Mouse (Mus musculus): ENCODE results near the gene Bcl11a. TPM values are rescaled to one million over a fixed set of nuclear protein-coding genes. Genes with fewer than 3 reads are reported as not detected.

Gene Bcl11a
- polyA plus RNA-seq, 1 experiment from 2014 or later = 8.0 TPM

DNA sequence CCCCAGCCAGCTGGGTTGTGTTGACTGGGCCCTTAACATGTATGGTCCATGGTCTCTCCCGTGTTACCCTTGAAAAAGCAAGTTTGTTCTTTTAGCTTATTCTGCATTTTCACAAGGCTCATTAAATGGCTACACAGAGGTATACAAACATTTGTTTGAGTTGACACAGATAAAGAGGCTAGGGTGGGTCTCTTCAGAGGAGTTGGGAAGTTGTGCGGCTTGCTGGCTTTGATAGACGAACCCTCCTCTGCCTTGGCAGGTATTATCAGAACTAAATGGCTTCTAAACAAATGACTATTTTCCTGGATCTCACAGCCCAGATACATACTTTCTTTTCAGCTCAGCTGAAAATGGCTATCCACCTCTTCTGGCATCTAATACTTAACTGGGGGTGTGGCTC, 70.7 kb downstream of the Bcl11a start:
- DNase-seq (ENCODE audit: low spot score) = no peak

DNA sequence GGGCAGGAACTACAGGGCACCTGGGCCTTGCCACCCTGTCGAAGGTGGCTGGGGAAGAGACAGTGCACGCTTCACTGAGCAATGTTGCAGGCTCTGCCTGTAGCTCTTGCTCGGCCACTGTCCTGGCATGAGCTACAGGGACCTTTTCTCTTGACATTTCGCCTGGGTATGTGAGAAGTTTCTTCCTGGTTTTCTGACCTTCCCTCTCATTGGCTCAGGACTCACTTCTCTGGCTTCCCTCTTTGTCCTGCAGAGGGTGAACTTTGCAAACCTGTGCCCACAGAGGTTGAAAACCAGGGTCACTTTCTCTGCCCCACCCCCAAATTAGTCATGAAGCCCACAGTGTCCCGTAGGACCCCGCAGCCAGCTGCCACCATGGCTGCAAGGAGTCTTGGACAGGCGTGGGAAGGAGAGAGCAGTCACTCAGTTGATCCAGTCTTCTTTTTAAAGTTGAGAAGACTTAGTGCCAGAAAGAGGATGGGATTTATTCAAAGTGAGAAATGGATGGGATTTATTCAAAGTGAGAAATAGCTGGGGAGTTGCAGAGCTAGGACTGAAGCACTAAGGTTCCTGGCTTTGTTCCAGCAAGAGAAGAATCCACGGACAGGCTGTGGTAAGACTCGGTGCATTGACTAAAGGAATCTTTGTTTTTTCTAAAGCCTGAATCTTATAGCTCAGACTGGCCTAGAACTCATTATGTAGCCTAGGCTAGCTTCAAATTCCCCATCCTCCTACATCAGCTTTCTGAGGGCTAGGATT, 71.8 kb downstream of the Bcl11a start:
- DNase-seq (ENCODE audit: low spot score) = no peak

GRCm38 (mm10) chr11:24152076-24152784, 74.4 kb downstream of the Bcl11a start:
- DNase-seq (ENCODE audit: low spot score) = no peak

DNA sequence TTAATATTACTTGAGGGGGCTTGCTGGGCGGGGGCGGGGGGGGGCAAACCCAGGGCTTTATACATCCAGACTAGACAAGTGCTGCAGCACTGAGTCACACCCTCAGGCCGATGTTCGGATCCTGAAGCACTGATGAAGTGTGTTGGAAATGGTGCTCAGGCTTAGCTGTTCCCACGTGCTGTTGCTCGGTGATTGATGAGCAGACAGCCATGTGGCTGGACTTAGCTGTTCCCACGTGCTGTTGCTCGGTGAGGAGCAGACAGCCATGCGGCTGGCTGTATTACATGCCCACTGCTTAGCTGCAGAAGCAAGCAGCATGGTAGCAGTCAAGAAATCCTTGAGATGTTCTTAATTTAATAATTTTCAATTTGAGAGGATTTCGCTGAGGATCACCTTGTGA, 75.2 kb downstream of the Bcl11a start:
- DNase-seq (ENCODE audit: low spot score) = no peak

GRCm38 (mm10) chr11:24158026-24158425, 80.2 kb downstream of the Bcl11a start:
- DNase-seq (ENCODE audit: low spot score) = no peak

GRCm38 (mm10) chr11:24159656-24160055, 81.8 kb downstream of the Bcl11a start:
- no peak for DNase-seq (ENCODE audit: low spot score)

DNA sequence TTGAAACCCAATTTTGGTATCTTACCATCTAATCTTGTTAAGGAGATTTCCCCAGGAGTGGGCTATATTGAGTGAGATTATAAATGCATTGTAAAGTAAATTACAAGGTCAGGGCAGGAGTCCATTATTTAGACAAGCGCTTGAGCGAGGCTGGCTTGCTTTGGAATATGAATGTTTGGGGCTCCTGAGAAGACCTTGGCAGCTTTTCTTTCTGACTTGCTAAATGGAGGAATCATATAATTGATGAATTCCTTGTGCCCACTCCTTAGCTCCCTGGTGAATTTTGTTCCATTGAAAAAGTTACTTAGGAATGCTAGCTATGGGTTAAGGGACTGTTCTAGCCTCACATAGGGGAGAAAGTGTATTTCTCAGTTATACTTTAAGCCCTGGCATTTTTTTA, 83.6 kb downstream of the Bcl11a start:
- no peak for DNase-seq (ENCODE audit: low spot score)

DNA sequence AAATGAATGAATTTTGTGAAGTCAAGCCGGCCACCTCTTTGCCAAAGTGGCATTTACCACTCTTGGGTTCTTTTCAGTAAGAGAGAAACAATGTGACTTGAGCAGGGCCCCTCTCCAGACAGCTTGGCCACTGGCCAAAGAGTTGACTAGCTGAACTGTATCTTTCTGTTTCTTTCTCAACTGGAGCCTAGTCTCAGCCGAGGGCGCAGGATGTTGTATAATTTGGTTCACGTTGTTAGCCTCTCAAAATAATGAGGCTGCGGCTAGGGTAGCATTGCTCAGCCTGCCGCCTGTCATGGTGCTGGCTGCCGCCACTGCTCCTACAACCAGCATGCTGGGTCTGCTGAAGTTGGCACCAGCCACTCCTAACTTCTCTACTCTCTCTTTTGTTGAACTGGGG, 84.2 kb downstream of the Bcl11a start:
- no peak for DNase-seq (ENCODE audit: low spot score)

GRCm38 (mm10) chr11:24163072-24163471, 85.2 kb downstream of the Bcl11a start:
- no peak for DNase-seq (ENCODE audit: low spot score)

GRCm38 (mm10) chr11:24164065-24164464, 86.2 kb downstream of the Bcl11a start:
- no peak for DNase-seq (ENCODE audit: low spot score)

DNA sequence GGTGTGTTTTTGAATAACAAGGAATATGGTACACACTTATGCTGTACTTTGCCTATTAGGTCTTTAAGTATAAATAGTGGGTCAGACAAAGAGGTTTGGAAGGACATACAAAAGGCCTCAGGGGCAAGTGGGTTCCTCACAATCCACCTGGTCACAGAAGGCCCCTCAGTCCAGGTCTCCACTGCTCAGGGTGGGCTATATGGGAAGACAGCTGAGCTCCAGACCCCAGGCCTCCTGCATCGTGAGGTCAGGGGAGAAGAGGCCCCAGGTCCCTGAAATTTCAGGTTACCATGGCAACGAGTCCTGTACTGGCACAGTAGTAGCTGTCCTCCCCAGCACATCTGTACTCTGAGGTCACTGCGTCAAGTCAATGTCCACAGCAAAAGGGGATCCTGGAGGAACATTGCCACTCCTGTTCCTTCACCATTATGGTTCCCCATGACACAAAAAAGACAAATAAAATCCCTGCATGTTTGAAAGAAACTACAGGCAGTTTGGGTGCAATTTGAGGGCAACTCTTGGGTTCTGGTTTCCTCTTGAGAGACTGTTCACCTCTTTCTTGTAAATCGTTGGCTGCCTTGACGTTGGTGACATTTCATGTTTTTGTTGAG, 93.9 kb downstream of the Bcl11a start:
- no peak for DNase-seq (ENCODE audit: low spot score)

DNA sequence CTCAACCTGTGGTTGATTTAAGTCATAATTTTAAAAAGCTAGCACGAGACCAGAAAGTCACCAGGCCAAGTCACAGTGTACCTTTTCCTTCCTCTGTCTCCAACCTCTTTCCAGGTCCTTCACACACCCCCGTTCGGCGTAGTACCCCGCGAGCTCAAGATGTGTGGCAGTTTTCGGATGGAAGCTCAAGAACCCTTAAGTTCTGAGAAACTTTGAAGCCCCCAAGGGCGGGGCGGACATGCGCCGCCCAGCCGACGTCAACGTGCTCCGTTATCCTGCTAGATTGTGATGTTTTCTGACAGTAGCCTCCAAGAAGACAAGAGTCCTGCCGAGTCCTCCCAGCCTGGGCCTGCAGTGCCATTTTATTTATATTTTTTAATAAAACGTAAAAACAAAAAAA, 94.7 kb downstream of the Bcl11a start:
- no peak for DNase-seq (ENCODE audit: low spot score)

DNA sequence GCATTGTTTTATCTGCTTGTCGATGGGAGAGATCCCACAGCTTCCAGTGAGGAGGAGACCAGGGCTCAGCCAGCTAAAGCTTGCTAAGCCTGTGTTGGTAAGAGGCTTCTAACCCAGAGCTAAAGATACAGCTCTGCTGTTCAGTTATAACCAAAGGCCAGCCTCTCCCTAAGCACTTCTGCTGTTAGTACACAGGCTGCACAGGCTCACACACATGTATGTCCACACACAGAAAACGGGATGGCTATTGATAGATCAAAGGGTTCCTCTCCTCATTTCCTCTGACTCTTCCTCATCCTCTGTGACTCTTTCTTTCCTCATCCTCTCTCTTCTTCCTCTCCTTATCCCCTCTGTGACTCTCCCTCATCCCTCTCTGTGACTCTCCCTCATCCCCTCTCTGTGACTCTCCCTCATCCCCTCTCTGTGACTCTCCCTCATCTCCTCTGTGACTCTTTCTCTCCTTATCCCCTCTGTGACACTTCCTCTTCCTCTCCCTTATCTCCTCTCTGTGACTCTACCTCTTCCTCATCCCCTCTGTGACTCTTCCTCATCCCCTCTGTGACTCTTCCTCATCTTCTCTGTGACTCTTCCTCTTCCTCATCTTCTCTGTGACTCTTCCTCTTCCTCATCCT, 96.4 kb downstream of the Bcl11a start:
- no peak for DNase-seq (ENCODE audit: low spot score)

- no peak for DNase-seq (ENCODE audit: low spot score)
Measured at GRCm38 (mm10) chr11:24177458-24177857, 99.6 kb downstream of the Bcl11a start.

GRCm38 (mm10) chr11:24178823-24179476, 101.1 kb downstream of the Bcl11a start:
- DNase-seq (ENCODE audit: low spot score) = no peak

- no peak for DNase-seq (ENCODE audit: low spot score)
Measured at GRCm38 (mm10) chr11:24180040-24180439, 102.2 kb downstream of the Bcl11a start.

DNA sequence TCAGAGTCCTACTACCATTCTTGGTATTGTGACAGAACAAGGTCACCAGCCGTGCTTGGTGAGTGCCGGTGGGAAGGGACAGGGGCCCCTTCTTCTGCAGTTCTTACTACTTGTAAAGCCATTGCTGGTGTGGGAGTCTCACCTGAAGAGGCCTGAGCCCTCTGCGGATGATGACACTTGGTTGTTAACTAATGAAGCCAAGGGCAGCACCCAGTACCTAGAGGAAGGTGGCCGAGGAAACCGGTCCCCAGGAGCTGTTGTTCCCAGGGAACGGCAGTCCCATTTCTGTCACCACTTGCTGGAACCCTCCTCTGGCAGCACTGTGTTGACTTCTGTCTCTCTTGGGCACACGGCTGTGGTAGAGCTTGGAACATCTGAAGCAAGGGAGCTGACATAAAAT, 105.6 kb downstream of the Bcl11a start:
- no peak for DNase-seq (ENCODE audit: low spot score)

DNA sequence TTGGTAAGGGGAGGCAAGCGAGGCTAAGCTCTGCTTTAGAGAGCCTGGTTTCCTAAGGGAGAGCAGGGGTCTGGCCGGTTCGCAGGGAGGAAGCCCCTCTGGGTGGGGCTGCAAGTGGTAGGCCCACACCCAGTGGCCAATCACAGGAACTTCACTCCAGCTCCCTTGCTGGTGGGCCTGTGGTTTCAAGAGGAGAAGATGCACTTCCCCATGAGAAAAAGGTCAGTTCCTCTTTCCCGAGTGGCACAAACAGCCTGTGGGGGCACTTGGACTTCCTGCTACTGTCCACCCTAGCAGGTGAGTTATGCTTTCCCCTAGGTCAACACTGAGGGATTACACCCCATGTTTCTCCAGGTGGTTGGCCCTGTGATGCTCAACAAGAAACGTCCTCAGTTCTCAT, 107.1 kb downstream of the Bcl11a start:
- DNase-seq (ENCODE audit: low spot score) = no peak

- DNase-seq (ENCODE audit: low spot score) = no peak
Measured at GRCm38 (mm10) chr11:24190411-24190810, 112.6 kb downstream of the Bcl11a start.

GRCm38 (mm10) chr11:24196460-24197190, 118.8 kb downstream of the Bcl11a start:
- no peak for DNase-seq (ENCODE audit: low spot score)

- no peak for DNase-seq (ENCODE audit: low spot score)
Measured at GRCm38 (mm10) chr11:24197424-24197823, 119.6 kb downstream of the Bcl11a start.

Measured in thymus, postnatal 0 days (tissue).